Mouse (Mus musculus): Measurements from ENCODE around the gene Kcnip1.

Gene Kcnip1

DNA sequence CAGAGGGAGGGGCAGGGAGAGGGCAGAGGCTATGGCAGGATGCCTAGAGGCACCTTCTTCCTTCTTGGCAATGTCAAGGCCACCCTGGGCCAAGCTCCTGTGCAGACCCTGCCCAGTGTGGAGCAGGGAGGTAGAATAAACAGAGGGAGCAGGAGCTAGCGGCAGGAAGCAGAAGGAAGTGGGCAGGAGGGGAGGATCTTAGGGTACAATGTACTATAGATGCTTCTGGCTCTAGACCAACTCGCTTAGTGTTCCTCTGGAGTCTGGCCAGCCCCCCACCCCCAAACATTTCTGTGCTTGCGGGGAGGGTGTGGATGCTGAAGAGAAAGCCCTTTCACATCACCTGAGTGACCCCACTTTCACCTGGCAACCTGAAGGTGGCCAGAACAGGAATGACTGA is 413.3 kb downstream of the Kcnip1 start:
- intact Hi-C loops (cut with DNase I) = no loop called here

Measured in adrenal gland (tissue).